Comparison of ENCODE assay signal across 9 mouse cellular contexts in genomic region chr10:69611839-69612340, GRCm38 (mm10).
DNase-seq lines count a peak whose midpoint lies in the region; ATAC-seq and TF ChIP-seq lines count a peak whose summit lies in the region.
"Had no signal": no experiment of that assay in that cellular context is flagged by ENCODE, and none has a peak within 500 bp of the region (broad histone marks: within the 10 kb centered on the region; RNA-seq: fewer than 3 reads in every experiment).

No protein-coding gene starts in this region.

- no peak overlapping the region for H3K4me3 ChIP-seq in kidney, adult 2 months (ENCODE audit: insufficient read depth, low read depth, low read length)
- no peak overlapping the region for H3K4me3 ChIP-seq in lung, embryonic 14.5 days (ENCODE audit: low read depth, low read length)
- H3K4me3 ChIP-seq: midbrain, embryonic 12.5 days had no signal

- H3K36me3 ChIP-seq in kidney, adult 2 months (ENCODE audit: control insufficient read depth, insufficient read depth, low read length), result no peaks in the 10 kb centered on the region
- H3K36me3 ChIP-seq in lung, embryonic 14.5 days (ENCODE audit: insufficient read depth), result no peaks in the 10 kb centered on the region
- H3K36me3 ChIP-seq: midbrain, embryonic 12.5 days had no signal

- no peak overlapping the region for H3K9ac ChIP-seq in lung, embryonic 14.5 days
- H3K9ac ChIP-seq: midbrain, embryonic 12.5 days had no signal

- peaks cover 3% of the 10 kb centered on the region; the same call in 1 of the 2 replicates for H3K4me1 ChIP-seq in kidney, adult 2 months (ENCODE audit: control insufficient read depth, insufficient read depth, low read length)
- peaks cover 4% of the 10 kb centered on the region; the same call in 1 of the 2 replicates for H3K4me1 ChIP-seq in lung, embryonic 14.5 days (ENCODE audit: insufficient read depth)
- H3K4me1 ChIP-seq: midbrain, embryonic 12.5 days had no signal

- no peaks in the 10 kb centered on the region for H3K9me3 ChIP-seq in lung, embryonic 14.5 days (ENCODE audit: low read depth, low read length)
- H3K9me3 ChIP-seq: midbrain, embryonic 12.5 days had no signal

- no peak for TF ChIP-seq CTCF in kidney, adult 2 months (conservative IDR thresholded peaks at IDR 0.05; ENCODE audit: insufficient read depth, insufficient read length, low read depth, low read length)
- no peak for TF ChIP-seq CTCF in lung, embryonic 14.5 days (IDR thresholded peaks at IDR 0.05; ENCODE audit: low read depth)

- WGBS in kidney, adult 2 months, result 9% methylated on average over 5 of the region's 5 CpGs
- 27% methylated on average over 5 of the region's 5 CpGs for WGBS in lung, embryonic 14.5 days

- no peak overlapping the region for H3K27ac ChIP-seq in kidney, adult 2 months (ENCODE audit: insufficient read depth, low read depth, low read length)
- peak overlapping the region; percentile 52; the same call in 1 of the 2 replicates for H3K27ac ChIP-seq in lung, embryonic 14.5 days (ENCODE audit: low read depth)
- H3K27ac ChIP-seq: midbrain, embryonic 12.5 days had no signal

- peak; percentile 94 for ATAC-seq in lung, embryonic 14.5 days (ENCODE audit: insufficient read depth)

- TF ChIP-seq POLR2A in kidney, adult 2 months (IDR thresholded peaks at IDR 0.05; ENCODE audit: low read depth, low read length), result no peak

- no peak overlapping the region for H3K4me2 ChIP-seq in lung, embryonic 14.5 days
- H3K4me2 ChIP-seq: midbrain, embryonic 12.5 days had no signal

- peak; percentile 55 to 59 for DNase-seq in cerebellum, postnatal 14 days
- no peak for DNase-seq in cerebellum, adult 11 months
- DNase-seq in Muller cell, postnatal 12 days (ENCODE audit: inconsistent ontology term), result peak; percentile 93
- DNase-seq in heart, adult 11 months, result peak; percentile 96
- DNase-seq in kidney, adult 2 months, result peak; percentile 88
- peak; percentile 96 for DNase-seq in lung, embryonic 14.5 days
- DNase-seq in telencephalon, adult 2 months (ENCODE audit: low read depth, low spot score), result peak; percentile 80
- no peak for DNase-seq in natural killer cell, adult 2 months (ENCODE audit: low spot score in 2 of 2)

- H3K27me3 ChIP-seq in kidney, adult 2 months (replicated peaks; ENCODE audit: control insufficient read depth, insufficient read depth, low read length), result no peaks in the 10 kb centered on the region
- no peaks in the 10 kb centered on the region for H3K27me3 ChIP-seq in lung, embryonic 14.5 days (ENCODE audit: insufficient read depth, low read length)
- H3K27me3 ChIP-seq: midbrain, embryonic 12.5 days had no signal

Comparison
In these comparisons a context has a peak if more than half of its experiments do, and no peak if none do; other contexts are left out.
1. DNase-seq: peak in cerebellum, postnatal 14 days (2 of 2), Muller cell, postnatal 12 days (single experiment), heart, adult 11 months (single experiment), kidney, adult 2 months (single experiment), lung, embryonic 14.5 days (single experiment) and telencephalon, adult 2 months (single experiment); none in cerebellum, adult 11 months (single experiment) and natural killer cell, adult 2 months (0 of 2).